Mouse (Mus musculus) left cerebral cortex, postnatal 14 days (tissue): ENCODE results near the gene 2610318N02Rik. TPM values are rescaled to one million over a fixed set of nuclear protein-coding genes. Genes with fewer than 3 reads are reported as not detected.

Source experiments
- DNase-seq, 2 experiments: peaks; one replicate each; pipeline ENCODE4 v3.0.0; 2021 to 2022; ENCODE audit warnings: low spot score in 2 of 2, mixed read lengths in 1 of 2
- intact Hi-C: fragments of 180-260 bp; cut with DNase I; formaldehyde crosslinking; loops from one replicate; pipeline ENCODE4 v1.15.1; 2025
- total RNA-seq, 2 experiments: library from RNA; stranded (reverse); gene quantifications; 2 replicates each; pipeline ENCODE4 v1.2.3; 2021

The 2610318N02Rik gene
- total RNA-seq, 2 experiments from 2014 or later = 2.3 to 3.0 TPM

GRCm38 (mm10) chr16:17121569-17121968 lies 3.4 kb downstream of the 2610318N02Rik start:
- intact Hi-C loops = no loop called here
- no peak for DNase-seq

- DNase-seq = no peak
- intact Hi-C loops = no loop called here
Measured at GRCm38 (mm10) chr16:17117309-17117799, 7.6 kb downstream of the 2610318N02Rik start.

- peak; percentile 62 to 75 for DNase-seq
- intact Hi-C loops = no loop called here
Measured at GRCm38 (mm10) chr16:17110771-17111743, 13.9 kb downstream of the 2610318N02Rik start, which contains the start of gene Ppil2. Gene Ppil2, minus strand, starts transcription at chr16:17111257.

GRCm38 (mm10) chr16:17104600-17104999 lies 20.4 kb downstream of the 2610318N02Rik start:
- no peak for DNase-seq
- intact Hi-C loops = no loop called here

- intact Hi-C loops = no loop called here
- no peak for DNase-seq
Measured at GRCm38 (mm10) chr16:17102630-17103220, 22.2 kb downstream of the 2610318N02Rik start.

GRCm38 (mm10) chr16:17096938-17097337 lies 28.0 kb downstream of the 2610318N02Rik start:
- intact Hi-C loops = no loop called here
- no peak for DNase-seq

- DNase-seq = no peak
- intact Hi-C loops = no loop called here
Measured at GRCm38 (mm10) chr16:17088346-17088745, 36.6 kb downstream of the 2610318N02Rik start.

GRCm38 (mm10) chr16:17086669-17087193 lies 38.2 kb downstream of the 2610318N02Rik start:
- DNase-seq = peak in 1 of 2 experiments; percentile 55
- intact Hi-C loops = no loop called here

- DNase-seq = no peak
- intact Hi-C loops = no loop called here
Measured at GRCm38 (mm10) chr16:17086241-17086640, 38.7 kb downstream of the 2610318N02Rik start.

- intact Hi-C loops = no loop called here
- DNase-seq = no peak
Measured at GRCm38 (mm10) chr16:17085636-17086035, 39.3 kb downstream of the 2610318N02Rik start.

GRCm38 (mm10) chr16:17082121-17082792 lies 42.7 kb downstream of the 2610318N02Rik start:
- intact Hi-C loops = no loop called here
- DNase-seq = no peak

GRCm38 (mm10) chr16:17078101-17078500 lies 46.9 kb downstream of the 2610318N02Rik start:
- intact Hi-C loops = no loop called here
- no peak for DNase-seq

- DNase-seq = no peak
- intact Hi-C loops = no loop called here
Measured at GRCm38 (mm10) chr16:17076869-17077268, 48.1 kb downstream of the 2610318N02Rik start.

- intact Hi-C loops = no loop called here
- no peak for DNase-seq
Measured at GRCm38 (mm10) chr16:17076301-17076700, 48.7 kb downstream of the 2610318N02Rik start.

- intact Hi-C loops = no loop called here
- peak in 1 of 2 experiments; percentile 77 for DNase-seq
Measured at GRCm38 (mm10) chr16:17073000-17073399, 52.0 kb downstream of the 2610318N02Rik start.

GRCm38 (mm10) chr16:17070716-17071115 lies 54.3 kb downstream of the 2610318N02Rik start:
- DNase-seq = no peak
- intact Hi-C loops = no loop called here

GRCm38 (mm10) chr16:17069511-17070443 lies 55.2 kb downstream of the 2610318N02Rik start, which contains the start of gene Ypel1:
Gene Ypel1, plus strand, starts transcription at chr16:17069696.
- intact Hi-C loops = no loop called here
- DNase-seq = peak; percentile 56 to 84

GRCm38 (mm10) chr16:17067552-17067951 lies 57.4 kb downstream of the 2610318N02Rik start:
- no peak for DNase-seq
- intact Hi-C loops = no loop called here
